7 mouse cellular contexts compared by ENCODE assay signal in genomic region chr7:45525809-45526473, GRCm38 (mm10). TPM values are rescaled to one million over a fixed set of nuclear protein-coding genes. Genes with fewer than 3 reads are reported as not detected.
DNase-seq lines count a peak whose midpoint lies in the region; ATAC-seq lines count a peak whose summit lies in the region.

Gene Ppp1r15a, minus strand, starts transcription at chr7:45526268.
Gene Plekha4, plus strand, starts transcription at chr7:45526330.

- peak within 1 kb of the TSS; percentile 85 for H3K9ac ChIP-seq in embryonic facial prominence, embryonic 11.5 days (replicated peaks; ENCODE audit: low read length)
- peak within 1 kb of the TSS; percentile 88 for H3K9ac ChIP-seq in limb, embryonic 11.5 days (ENCODE audit: low read length)
- peak within 1 kb of the TSS; percentile 81 for H3K9ac ChIP-seq in midbrain, embryonic 14.5 days (replicated peaks; ENCODE audit: low read length)

- no peaks in the 10 kb centered on the region for H3K4me1 ChIP-seq in embryonic facial prominence, embryonic 11.5 days (ENCODE audit: control insufficient read depth, insufficient read depth, low read length)
- peaks cover 12% of the 10 kb centered on the region for H3K4me1 ChIP-seq in limb, embryonic 11.5 days (ENCODE audit: control insufficient read depth, insufficient read depth, low read length)
- H3K4me1 ChIP-seq in midbrain, embryonic 14.5 days (ENCODE audit: control insufficient read depth, insufficient read depth, low read length): peaks cover 12% of the 10 kb centered on the region

- H3K4me2 ChIP-seq in embryonic facial prominence, embryonic 11.5 days (ENCODE audit: low read depth, low read length): peak within 1 kb of the TSS; percentile 84
- H3K4me2 ChIP-seq in limb, embryonic 11.5 days (ENCODE audit: low read depth, severe bottlenecking): peak within 1 kb of the TSS; percentile 86
- peak within 1 kb of the TSS; percentile 89 for H3K4me2 ChIP-seq in midbrain, embryonic 14.5 days (ENCODE audit: low read length)

- no peaks in the 10 kb centered on the region for H3K9me3 ChIP-seq in embryonic facial prominence, embryonic 11.5 days (replicated peaks; ENCODE audit: control insufficient read depth, low read length)
- no peaks in the 10 kb centered on the region for H3K9me3 ChIP-seq in limb, embryonic 11.5 days (ENCODE audit: control insufficient read depth, low read length)
- H3K9me3 ChIP-seq in midbrain, embryonic 14.5 days (ENCODE audit: control insufficient read depth, low read length): no peaks in the 10 kb centered on the region

- peak within 1 kb of the TSS; percentile 77 for H3K4me3 ChIP-seq in embryonic facial prominence, embryonic 11.5 days (ENCODE audit: low read depth, low read length)
- H3K4me3 ChIP-seq in limb, embryonic 11.5 days (ENCODE audit: low read depth, low read length): peak within 1 kb of the TSS; percentile 85
- peak within 1 kb of the TSS; percentile 68 for H3K4me3 ChIP-seq in midbrain, embryonic 14.5 days (replicated peaks; ENCODE audit: low read depth, low read length)

- H3K27ac ChIP-seq in embryonic facial prominence, embryonic 11.5 days (replicated peaks; ENCODE audit: low read depth, low read length): peak within 1 kb of the TSS; percentile 65; the same call in 1 of the 2 replicates
- peak within 1 kb of the TSS; percentile 73 for H3K27ac ChIP-seq in limb, embryonic 11.5 days (replicated peaks; ENCODE audit: low read depth, low read length)
- peak within 1 kb of the TSS; percentile 74 for H3K27ac ChIP-seq in midbrain, embryonic 14.5 days (replicated peaks; ENCODE audit: low read depth, low read length)

- ATAC-seq in embryonic facial prominence, embryonic 11.5 days (replicated peaks; ENCODE audit: insufficient number of reproducible peaks, low FRiP score, low TSS enrichment, low read depth): peak; percentile 68
- peak; percentile 88 for ATAC-seq in limb, embryonic 11.5 days (ENCODE audit: insufficient number of reproducible peaks, low FRiP score, low TSS enrichment, low read depth)
- ATAC-seq in midbrain, embryonic 14.5 days (ENCODE audit: low FRiP score, low TSS enrichment): peak; percentile 82

- DNase-seq in adrenal gland, postnatal 14 days: peak; percentile 97
- peak; percentile 95 for DNase-seq in embryonic facial prominence, embryonic 11.5 days (ENCODE audit: low spot score)
- peak; percentile 100 for DNase-seq in heart, adult 11 months
- DNase-seq in kidney, adult 18-20 months: peak; percentile 98
- DNase-seq in limb, embryonic 11.5 days (ENCODE audit: low spot score): peak; percentile 99
- peak; percentile 94 for DNase-seq in midbrain, embryonic 14.5 days
- peak; percentile 90 to 96 for DNase-seq in spleen, adult 18-20 months

- H3K36me3 ChIP-seq in embryonic facial prominence, embryonic 11.5 days (replicated peaks; ENCODE audit: control insufficient read depth, insufficient read depth, low read depth, low read length): no peaks in the 10 kb centered on the region
- H3K36me3 ChIP-seq in limb, embryonic 11.5 days (ENCODE audit: control insufficient read depth, insufficient read depth, low read length): 0 out of 2 replicates have a peak, but pooled peaks cover 3% of the 10 kb centered on the region
- no peaks in the 10 kb centered on the region for H3K36me3 ChIP-seq in midbrain, embryonic 14.5 days (ENCODE audit: control insufficient read depth, insufficient read depth, low read length)

- WGBS in embryonic facial prominence, embryonic 11.5 days: under 1% methylated on average over 54 of the region's 54 CpGs
- WGBS in limb, embryonic 11.5 days: under 1% methylated on average over 54 of the region's 54 CpGs
- WGBS in midbrain, embryonic 14.5 days: under 1% methylated on average over 54 of the region's 54 CpGs

- H3K27me3 ChIP-seq in embryonic facial prominence, embryonic 11.5 days (ENCODE audit: control insufficient read depth, insufficient read depth, low read length): no peaks in the 10 kb centered on the region
- H3K27me3 ChIP-seq in limb, embryonic 11.5 days (ENCODE audit: control insufficient read depth, insufficient read depth, low read length): no peaks in the 10 kb centered on the region
- H3K27me3 ChIP-seq in midbrain, embryonic 14.5 days (ENCODE audit: control insufficient read depth, insufficient read depth, low read length): no peaks in the 10 kb centered on the region

RNA-seq across cellular contexts. Expression of gene Ppp1r15a, which starts in this region (rescaled TPM):
- 37.3 and 55.7 TPM in 2 replicates for total RNA-seq in adrenal gland, postnatal 14 days (2021)
- 19.8 and 20.3 TPM in 2 replicates for polyA plus RNA-seq in embryonic facial prominence, embryonic 11.5 days (2014; fragmentation: Nextera tagmentation; extraction: Ambion mirVana)
- 19.5 and 21.9 TPM in 2 replicates for polyA plus RNA-seq in limb, embryonic 11.5 days (2014; fragmentation: Nextera tagmentation; extraction: Ambion mirVana)
- 9.5 and 10.2 TPM in 2 replicates for polyA plus RNA-seq in midbrain, embryonic 14.5 days (2014; fragmentation: Nextera tagmentation; extraction: Ambion mirVana)

RNA-seq across cellular contexts. Expression of gene Plekha4, which starts in this region (rescaled TPM):
- total RNA-seq in adrenal gland, postnatal 14 days (2021): 3.8 and 6.5 TPM in 2 replicates
- polyA plus RNA-seq in embryonic facial prominence, embryonic 11.5 days (2014; fragmentation: Nextera tagmentation; extraction: Ambion mirVana): 0.62 and 1.3 TPM in 2 replicates
- polyA plus RNA-seq in limb, embryonic 11.5 days (2014; fragmentation: Nextera tagmentation; extraction: Ambion mirVana): 0.52 and 0.64 TPM in 2 replicates
- 0.53 and 0.77 TPM in 2 replicates for polyA plus RNA-seq in midbrain, embryonic 14.5 days (2014; fragmentation: Nextera tagmentation; extraction: Ambion mirVana)

Comparison
In these comparisons a context has a peak if more than half of its experiments do, and no peak if none do; other contexts are left out.
1. Peak in every context shown above with its lines: DNase-seq, ATAC-seq, H3K4me3 ChIP-seq and H3K27ac ChIP-seq.